Mouse (Mus musculus): ENCODE results near the gene Gm8914. TPM values are rescaled to one million over a fixed set of nuclear protein-coding genes. Genes with fewer than 3 reads are reported as not detected.
"Not testable (repeated sequence)": the region's sequence is repeated elsewhere in the genome, so short reads cannot be mapped to it uniquely, and the experiment has no call there.

Gene Gm8914
- not detected in 2 replicates for polyA plus RNA-seq (2014; fragmentation: Nextera tagmentation; extraction: Ambion mirVana)

GRCm38 (mm10) chrX:91479826-91480225 is at the start of gene Gm8914:
Gene Gm8914 (plus strand): TSS chrX:91480126.
- not testable (repeated sequence) for H3K9ac ChIP-seq (replicated peaks; ENCODE audit: low read length); H3K36me3 ChIP-seq (ENCODE audit: control insufficient read depth, insufficient read depth, low read length); H3K27me3 ChIP-seq (ENCODE audit: control insufficient read depth, insufficient read depth, low read length); H3K4me3 ChIP-seq (replicated peaks; ENCODE audit: low read depth, low read length); H3K9me3 ChIP-seq (ENCODE audit: control insufficient read depth, low read length); ATAC-seq (ENCODE audit: low FRiP score, low TSS enrichment); H3K27ac ChIP-seq (replicated peaks; ENCODE audit: low read depth, low read length); DNase-seq; H3K4me1 ChIP-seq (ENCODE audit: control insufficient read depth, insufficient read depth, low read length); H3K4me2 ChIP-seq (ENCODE audit: low read length)
- WGBS = no CpG with 5 or more reads among the region's 5 CpGs

Other genes starting within 250 kb of the Gm8914 start
- not detected in 2 replicates for gene Mageb2, start 148.4 kb upstream of the Gm8914 start, polyA plus RNA-seq (2014; fragmentation: Nextera tagmentation; extraction: Ambion mirVana)
- gene Gm5072, start 87.6 kb upstream of the Gm8914 start, polyA plus RNA-seq (2014; fragmentation: Nextera tagmentation; extraction: Ambion mirVana) = not detected in 2 replicates
- not detected in 2 replicates for gene 1700084M14Rik, start 95.8 kb downstream of the Gm8914 start, polyA plus RNA-seq (2014; fragmentation: Nextera tagmentation; extraction: Ambion mirVana)
- not detected in 2 replicates for gene Gm14781, start 152.1 kb downstream of the Gm8914 start, polyA plus RNA-seq (2014; fragmentation: Nextera tagmentation; extraction: Ambion mirVana)